9 mouse cellular contexts compared by ENCODE assay signal in genomic region chr5:144125979-144126755, GRCm38 (mm10). TPM values are rescaled to one million over a fixed set of nuclear protein-coding genes. Genes with fewer than 3 reads are reported as not detected.
A peak's percentile ranks its signal among the peaks of the same experiment; 100 is the strongest.
DNase-seq lines count a peak whose midpoint lies in the region; ATAC-seq lines count a peak whose summit lies in the region.
"Had no signal": no experiment of that assay in that cellular context is flagged by ENCODE, and none has a peak within 500 bp of the region (broad histone marks: within the 10 kb centered on the region; RNA-seq: fewer than 3 reads in every experiment).

No protein-coding gene starts in this region.

- H3K4me1 ChIP-seq in midbrain, embryonic 11.5 days (ENCODE audit: control insufficient read depth, insufficient read depth, low read length), result no peaks in the 10 kb centered on the region
- H3K4me1 ChIP-seq in midbrain, embryonic 10.5 days, result no peaks in the 10 kb centered on the region; the same call in 1 of the 2 replicates
- H3K4me1 ChIP-seq in megakaryocyte, embryonic 14.5 days, result peaks cover 33% of the 10 kb centered on the region

- H3K4me3 ChIP-seq in midbrain, embryonic 11.5 days (ENCODE audit: low read depth, low read length), result no peak overlapping the region
- H3K4me3 ChIP-seq in midbrain, embryonic 10.5 days, result no peak overlapping the region
- peak overlapping the region; percentile 51 for H3K4me3 ChIP-seq in megakaryocyte, embryonic 14.5 days (replicated peaks)
- H3K4me3 ChIP-seq: limb, embryonic 12.5 days had no signal

- no peak overlapping the region for H3K4me2 ChIP-seq in midbrain, embryonic 11.5 days
- H3K4me2 ChIP-seq: limb, embryonic 12.5 days had no signal

- no peak overlapping the region for H3K9ac ChIP-seq in midbrain, embryonic 11.5 days (ENCODE audit: low read length)
- H3K9ac ChIP-seq: limb, embryonic 12.5 days had no signal

- no peaks in the 10 kb centered on the region for H3K9me3 ChIP-seq in midbrain, embryonic 11.5 days (ENCODE audit: control insufficient read depth, low read length)
- no peaks in the 10 kb centered on the region for H3K9me3 ChIP-seq in midbrain, embryonic 10.5 days (replicated peaks)
- no peaks in the 10 kb centered on the region for H3K9me3 ChIP-seq in megakaryocyte, embryonic 14.5 days
- H3K9me3 ChIP-seq: limb, embryonic 12.5 days had no signal

- no peaks in the 10 kb centered on the region for H3K36me3 ChIP-seq in midbrain, embryonic 11.5 days (ENCODE audit: control insufficient read depth, insufficient read depth, low read length)
- peaks cover 15% of the 10 kb centered on the region for H3K36me3 ChIP-seq in midbrain, embryonic 10.5 days
- H3K36me3 ChIP-seq in megakaryocyte, embryonic 14.5 days (replicated peaks; ENCODE audit: low read length), result peaks cover 20% of the 10 kb centered on the region

- ATAC-seq in midbrain, embryonic 11.5 days (ENCODE audit: low FRiP score), result no peak

- H3K27me3 ChIP-seq in midbrain, embryonic 11.5 days (ENCODE audit: control insufficient read depth, insufficient read depth, low read length), result no peaks in the 10 kb centered on the region
- H3K27me3 ChIP-seq in midbrain, embryonic 10.5 days (ENCODE audit: low read depth, poor library complexity, severe bottlenecking), result no peaks in the 10 kb centered on the region
- H3K27me3 ChIP-seq in megakaryocyte, embryonic 14.5 days (replicated peaks), result peaks cover 53% of the 10 kb centered on the region
- H3K27me3 ChIP-seq: limb, embryonic 12.5 days had no signal

- 92% methylated on average over 9 of the region's 9 CpGs for WGBS in midbrain, embryonic 11.5 days
- 91% methylated on average over 9 of the region's 9 CpGs for WGBS in midbrain, embryonic 10.5 days

- peak; percentile 49 for DNase-seq in adrenal gland, adult 2 months
- no peak for DNase-seq in adrenal gland, postnatal 25 days
- DNase-seq in midbrain, embryonic 11.5 days (ENCODE audit: low spot score, missing footprints), result peak; percentile 14
- no peak for DNase-seq in midbrain, embryonic 10.5 days (ENCODE audit: low spot score)
- DNase-seq in thymus, postnatal 14 days, result peak; percentile 41
- DNase-seq in retina, postnatal 1 day, result no peak
- no peak for DNase-seq in frontal cortex, postnatal 14 days (ENCODE audit: low spot score in 2 of 2)

- H3K27ac ChIP-seq in midbrain, embryonic 11.5 days (ENCODE audit: low read depth, low read length), result no peak overlapping the region
- no peak overlapping the region for H3K27ac ChIP-seq in midbrain, embryonic 10.5 days (replicated peaks)
- H3K27ac ChIP-seq: limb, embryonic 12.5 days had no signal

RNA-seq across cellular contexts. Expression of gene Lmtk2, which starts 25.9 kb away (rescaled TPM):
- 10 to 100 TPM; 32.1 to 36.1 TPM for total RNA-seq in adrenal gland, adult 2 months (2021)
- 14.4 and 14.6 TPM in 2 replicates for polyA plus RNA-seq in adrenal gland, adult 2 months (2012; rRNA removed)
- 32.9 and 34.8 TPM in 2 replicates for total RNA-seq in adrenal gland, postnatal 25 days (2021)
- polyA plus RNA-seq in midbrain, embryonic 11.5 days (2014; fragmentation: Nextera tagmentation; extraction: Ambion mirVana), result 4.7 and 4.8 TPM in 2 replicates
- 4.5 and 5.4 TPM in 2 replicates for polyA plus RNA-seq in midbrain, embryonic 10.5 days (2016; fragmentation: Nextera tagmentation; extraction: Ambion mirVana)
- 2.0 and 2.8 TPM in 2 replicates for polyA plus RNA-seq in megakaryocyte, embryonic 14.5 days (2012; ENCODE audit: insufficient read depth, low replicate concordance)

Comparison
In these comparisons a context has a peak if more than half of its experiments do, and no peak if none do; other contexts are left out.
1. DNase-seq: peak in adrenal gland, adult 2 months (single experiment), midbrain, embryonic 11.5 days (single experiment) and thymus, postnatal 14 days (single experiment); none in adrenal gland, postnatal 25 days (single experiment), midbrain, embryonic 10.5 days (single experiment), retina, postnatal 1 day (single experiment) and frontal cortex, postnatal 14 days (0 of 2).